Mouse (Mus musculus) megakaryocyte, adult 5-6 weeks (primary cell): ENCODE results near the gene Umad1. TPM values are rescaled to one million over a fixed set of nuclear protein-coding genes. Genes with fewer than 3 reads are reported as not detected.

ENCODE experiments used
- ATAC-seq: 2 replicates; pipeline ENCODE4 v1.8.0; 2016; ENCODE audit warnings: mild to moderate bottlenecking, inconsistent platforms; ENCODE audit not compliant: poor library complexity, severe bottlenecking
- total RNA-seq, 2 experiments: library from RNA; stranded (forward) in 1 of 2; stranded (reverse) in 1 of 2; fragments of 153-499, 151-499 nt in 1 of 2; fragments of 221-1000, 200-1000 nt in 1 of 2; gene quantifications; 2 replicates each; pipeline versions ENCODE4 v1.2.3 to v1.2.4; 2015 to 2017

Gene Umad1
- total RNA-seq (2015) = 27.2 and 28.5 TPM in 2 replicates
- 13.6 and 14.1 TPM in 2 replicates for total RNA-seq (2017)

DNA sequence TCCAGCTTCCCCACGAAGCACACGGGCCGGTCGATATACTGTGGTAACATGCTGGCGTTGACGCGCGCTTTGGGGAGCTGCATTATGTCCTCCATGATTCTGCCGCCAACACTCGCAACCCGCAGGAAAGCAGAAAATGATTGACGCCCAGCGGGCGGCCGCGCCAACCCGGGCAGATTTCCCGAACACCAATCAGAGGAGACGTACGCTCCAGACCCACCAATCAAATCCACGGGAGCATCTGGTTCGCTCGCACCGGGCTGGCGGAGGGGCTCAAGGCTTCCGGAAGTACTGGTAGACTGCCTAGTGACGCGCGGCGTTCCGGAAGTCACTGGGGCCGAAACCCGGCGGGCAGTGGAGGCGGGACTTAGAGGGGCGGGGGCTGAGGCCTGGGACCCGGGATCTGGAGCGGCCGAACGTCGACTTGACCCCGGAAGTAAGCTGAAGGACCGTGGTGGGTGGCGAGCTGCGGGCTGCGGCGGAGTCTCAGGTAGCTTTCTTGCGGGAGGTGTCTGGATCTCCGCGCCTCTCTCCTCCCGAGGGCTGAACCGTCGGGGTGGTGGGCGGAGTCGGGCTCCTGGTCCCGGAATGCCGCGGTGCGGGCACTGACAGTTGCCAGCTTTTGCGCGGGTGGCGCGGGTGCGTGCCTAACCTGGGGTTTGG lies at the start of gene Umad1, which contains the start of the genes Rpa3 and Gm45062:
Gene Umad1 (plus strand): TSS at position 285 of the 663 bp plus-strand sequence.
Gene Rpa3 (minus strand): TSS at position 170 of the 663 bp plus-strand sequence.
Gene Gm45062 (plus strand): TSS at position 447 of the 663 bp plus-strand sequence.
- ATAC-seq = peak; percentile 95

DNA sequence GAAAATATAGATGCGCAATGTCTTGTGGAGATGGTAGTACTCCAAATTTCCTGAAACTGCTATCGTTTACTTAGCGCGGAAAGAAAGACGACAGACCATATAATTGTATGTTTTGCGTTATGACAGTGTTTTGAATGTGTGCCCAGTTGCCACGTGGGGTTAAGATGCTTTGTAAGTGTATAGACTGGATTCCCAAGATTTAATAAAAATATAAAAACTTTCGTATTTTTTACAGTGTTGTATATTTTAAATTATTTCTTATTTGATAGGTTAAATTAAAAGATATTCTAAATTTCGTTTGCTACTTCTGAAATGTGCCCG lies 49.3 kb upstream of the Umad1 start:
- ATAC-seq = no peak

DNA sequence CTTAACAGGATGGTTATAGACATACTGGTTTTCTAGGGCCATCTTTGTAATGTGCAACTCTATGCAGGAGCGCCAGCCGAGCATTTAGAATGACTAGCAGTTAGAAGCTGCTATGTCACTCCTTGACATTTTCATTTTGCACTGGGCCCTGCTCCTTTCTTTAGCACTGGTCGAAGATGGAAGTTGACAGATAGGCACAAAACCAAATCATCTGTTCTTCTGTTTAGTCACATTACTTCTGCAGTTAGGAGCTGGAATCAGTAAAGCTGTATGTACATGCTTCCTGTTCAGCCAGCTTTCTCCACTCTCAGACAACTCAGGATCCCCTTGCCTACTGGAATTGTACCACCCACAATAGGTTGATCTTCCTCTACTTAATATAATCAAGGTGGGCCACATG lies 48.4 kb upstream of the Umad1 start:
- ATAC-seq = no peak

DNA sequence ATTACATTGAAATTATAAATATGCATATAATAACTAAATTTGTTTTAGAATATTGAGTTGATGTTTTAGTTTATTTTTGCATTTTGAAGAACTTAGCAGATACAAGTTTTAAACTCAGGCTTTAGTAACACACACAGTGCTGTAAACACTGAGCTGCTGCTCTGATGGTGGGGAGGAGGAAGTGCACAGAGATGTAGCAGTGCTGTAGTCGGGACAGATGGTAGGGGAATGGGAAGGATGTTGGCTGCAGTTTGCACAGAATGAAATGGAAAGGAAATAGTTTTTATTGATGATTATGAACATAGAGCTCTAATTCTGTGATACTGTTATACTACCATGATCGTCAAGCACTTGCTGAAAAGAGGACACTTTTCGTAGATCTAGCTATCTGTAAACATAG lies 32.1 kb upstream of the Umad1 start:
- ATAC-seq = no peak

DNA sequence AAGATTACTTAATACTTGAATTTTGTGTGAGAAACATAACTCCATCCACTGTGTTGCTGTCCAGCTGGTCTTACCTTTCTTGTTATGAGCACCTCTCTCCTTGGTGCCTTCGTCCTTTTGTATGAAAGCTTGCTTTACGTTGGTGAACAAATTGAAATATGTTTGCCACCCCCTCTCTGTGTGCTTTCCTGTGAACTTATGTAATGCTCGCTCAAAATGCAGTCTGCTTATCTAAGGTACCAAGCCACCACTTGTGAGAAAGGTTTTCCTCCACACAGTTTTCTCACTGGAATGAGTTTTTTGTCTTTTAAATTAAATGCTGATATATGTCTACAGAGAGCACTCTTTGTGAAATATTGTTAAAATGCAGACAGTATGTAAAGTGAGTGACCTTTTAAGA lies 30.5 kb upstream of the Umad1 start:
- no peak for ATAC-seq

DNA sequence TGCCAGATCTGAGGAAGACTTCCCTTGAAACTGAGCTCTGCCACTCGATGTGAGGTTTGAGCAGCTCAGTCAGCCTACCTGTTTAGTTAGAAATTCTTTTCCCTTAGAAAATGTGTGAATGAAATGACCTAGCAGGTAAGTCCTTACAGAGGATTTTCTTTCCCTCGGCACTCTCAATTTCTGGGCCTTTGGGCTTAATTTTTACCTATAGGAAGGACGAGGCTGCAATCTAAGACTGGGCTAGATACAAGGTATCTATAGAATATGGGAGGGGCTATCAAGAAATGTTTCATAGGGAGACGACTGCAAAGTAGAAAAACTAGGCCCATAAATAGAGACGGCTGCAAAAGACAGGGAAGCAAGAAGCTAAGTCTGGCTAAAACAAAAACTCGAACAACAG lies 772 bp upstream of the Umad1 start:
- ATAC-seq = no peak

DNA sequence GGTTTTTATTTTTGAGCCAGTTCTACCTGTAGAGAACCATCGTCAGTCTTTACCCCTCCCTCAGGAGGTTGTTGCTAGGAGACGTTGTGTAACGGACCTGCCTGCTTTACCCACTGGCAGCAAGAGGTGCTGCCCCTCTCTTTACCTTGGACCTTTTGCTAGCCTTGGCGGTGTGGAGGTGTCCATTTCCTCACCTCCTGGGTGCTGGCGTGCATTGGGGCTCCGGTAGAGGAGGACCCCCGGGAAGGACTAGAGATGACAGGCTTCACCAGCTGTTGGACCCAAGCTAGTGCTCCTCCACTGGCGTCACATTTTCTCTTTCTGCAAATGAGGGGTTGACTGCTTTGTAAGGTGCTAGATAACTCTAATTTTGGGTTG lies 568 bp downstream of the Umad1 start:
- ATAC-seq = peak; percentile 33; the same call in 1 of the 2 replicates

DNA sequence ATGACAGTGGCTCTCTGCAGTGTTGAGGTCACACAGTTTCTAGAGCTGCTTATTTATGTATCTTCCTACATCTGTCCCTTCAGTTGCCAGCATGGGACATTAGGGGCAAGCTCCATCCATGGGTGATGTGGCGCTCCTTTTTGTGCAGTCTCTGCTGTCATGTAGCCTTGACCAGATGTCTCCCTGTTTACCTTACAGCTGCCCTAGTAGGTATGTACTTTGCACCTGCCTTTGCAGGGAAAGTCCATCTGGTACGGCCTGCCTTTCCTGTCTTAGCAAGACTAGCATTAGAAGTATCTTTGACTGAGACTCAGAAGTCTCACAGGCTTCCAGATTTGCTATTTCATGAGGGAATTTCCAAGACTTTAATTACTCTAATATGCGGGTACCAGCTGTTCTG lies 12.0 kb downstream of the Umad1 start:
- ATAC-seq = no peak

DNA sequence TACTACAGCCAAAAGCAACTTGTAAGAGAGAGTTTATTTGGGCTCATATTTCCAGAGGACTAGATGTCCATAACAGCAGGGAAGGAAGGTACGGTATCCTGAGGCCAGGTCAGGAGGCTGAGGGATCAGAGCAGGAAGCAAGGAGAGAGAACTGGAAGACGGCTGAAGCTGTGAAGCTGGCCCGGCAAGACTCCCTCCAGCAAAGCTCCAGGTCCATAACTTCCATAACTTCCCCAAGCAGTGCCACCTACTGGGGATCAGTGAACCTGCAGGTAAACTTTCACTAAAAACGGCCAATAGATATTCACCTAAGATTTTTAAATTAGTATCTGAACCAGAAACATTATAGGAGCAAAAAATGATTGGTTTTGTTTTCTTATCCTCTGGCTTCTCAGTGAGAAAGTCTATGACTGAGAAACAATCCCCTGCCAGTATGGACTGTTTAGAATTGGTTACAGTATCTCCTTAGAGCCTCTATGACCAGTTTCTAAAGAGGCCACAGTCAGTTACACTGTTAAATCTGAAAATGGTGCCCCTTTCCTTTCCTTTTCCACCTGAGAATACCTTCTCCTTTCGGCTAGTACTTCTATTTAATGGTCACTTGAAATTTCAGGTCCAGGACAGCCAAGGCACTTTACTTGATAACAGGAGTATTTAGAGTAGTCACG lies 15.4 kb downstream of the Umad1 start:
- ATAC-seq = peak; percentile 87

DNA sequence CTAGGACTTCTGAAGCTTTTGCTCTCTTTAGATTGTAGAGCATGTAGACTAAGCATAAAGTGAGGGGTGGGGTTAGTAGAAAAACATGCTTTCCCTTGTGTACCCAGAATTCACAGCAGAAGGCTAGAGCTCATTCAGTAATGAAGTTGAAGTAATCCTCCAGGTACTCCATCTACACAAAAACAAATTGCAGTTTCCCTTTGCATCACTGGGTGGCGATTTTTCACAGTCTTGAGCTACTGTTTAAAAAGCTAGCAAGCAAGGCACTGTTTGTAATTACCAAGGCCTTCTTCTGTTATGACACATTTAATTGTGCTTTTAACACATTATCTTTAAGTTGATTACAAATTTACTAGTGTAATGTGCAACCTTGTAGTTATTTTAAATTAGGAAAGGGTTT lies 16.0 kb downstream of the Umad1 start:
- ATAC-seq = peak; percentile 43; the same call in 1 of the 2 replicates

DNA sequence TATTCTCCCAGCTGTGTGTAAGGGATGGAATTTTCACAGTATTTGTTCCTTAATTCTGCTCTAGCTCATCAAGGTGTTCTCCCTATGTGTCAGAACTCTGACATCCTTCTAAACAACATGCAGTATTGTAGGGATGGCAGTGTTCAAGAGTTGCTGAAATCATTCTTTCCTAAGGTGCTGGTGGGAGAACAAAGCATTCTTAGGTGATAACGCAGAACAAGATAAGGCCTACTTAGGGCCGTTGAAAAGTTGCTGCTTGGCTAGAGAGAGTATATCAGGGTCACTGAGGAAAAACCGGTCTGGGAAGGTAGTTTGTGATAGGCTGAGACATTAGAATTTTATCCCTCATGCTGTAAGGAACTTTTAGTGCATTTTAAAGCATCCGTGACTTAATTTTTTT lies 17.3 kb downstream of the Umad1 start:
- ATAC-seq = no peak

DNA sequence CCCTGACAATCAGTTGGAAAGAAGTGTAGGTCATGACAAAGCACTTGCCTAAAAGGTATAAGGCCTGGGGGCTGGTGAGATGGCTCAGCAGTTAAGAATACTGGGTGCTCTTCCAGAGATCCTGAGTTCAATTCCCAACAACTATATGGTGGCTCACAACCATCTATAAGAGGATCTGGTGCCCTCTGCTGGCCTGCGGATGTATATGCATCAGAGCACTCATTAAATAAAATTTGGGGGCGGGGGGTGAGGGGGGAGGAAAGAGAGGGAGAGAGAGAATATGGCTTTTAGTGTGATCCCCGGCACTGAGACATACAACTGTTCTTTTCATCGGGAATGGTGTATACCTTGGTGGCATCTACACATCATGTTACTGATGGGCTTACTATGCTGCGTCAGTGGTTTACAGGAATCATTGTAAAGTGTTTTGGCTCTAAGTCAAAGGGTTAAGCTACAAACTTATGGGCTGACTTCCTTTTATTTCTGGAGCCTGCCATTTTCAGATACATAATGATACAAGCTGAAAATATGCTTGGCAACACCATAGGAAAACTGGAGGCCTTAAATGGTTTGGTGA lies 19.4 kb downstream of the Umad1 start:
- ATAC-seq = peak; percentile 70

DNA sequence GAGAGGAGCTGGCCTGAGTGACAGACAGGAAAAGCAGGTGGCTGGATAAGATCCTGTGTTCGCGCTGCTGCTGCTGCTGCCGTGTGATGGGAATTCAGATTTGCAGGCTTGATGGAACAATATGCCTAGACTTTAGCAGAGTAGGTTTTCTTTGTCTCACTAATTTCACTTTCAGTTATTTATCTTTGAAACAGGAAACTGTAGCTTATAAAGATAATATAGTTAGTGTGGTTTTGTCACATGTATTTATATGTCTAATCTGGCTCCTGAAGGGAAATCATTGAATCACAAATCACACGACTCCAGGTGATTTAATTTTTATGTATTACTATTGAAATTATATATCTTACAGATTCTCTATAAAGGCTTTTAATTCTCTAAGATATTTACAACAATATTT lies 24.2 kb downstream of the Umad1 start:
- ATAC-seq = no peak

DNA sequence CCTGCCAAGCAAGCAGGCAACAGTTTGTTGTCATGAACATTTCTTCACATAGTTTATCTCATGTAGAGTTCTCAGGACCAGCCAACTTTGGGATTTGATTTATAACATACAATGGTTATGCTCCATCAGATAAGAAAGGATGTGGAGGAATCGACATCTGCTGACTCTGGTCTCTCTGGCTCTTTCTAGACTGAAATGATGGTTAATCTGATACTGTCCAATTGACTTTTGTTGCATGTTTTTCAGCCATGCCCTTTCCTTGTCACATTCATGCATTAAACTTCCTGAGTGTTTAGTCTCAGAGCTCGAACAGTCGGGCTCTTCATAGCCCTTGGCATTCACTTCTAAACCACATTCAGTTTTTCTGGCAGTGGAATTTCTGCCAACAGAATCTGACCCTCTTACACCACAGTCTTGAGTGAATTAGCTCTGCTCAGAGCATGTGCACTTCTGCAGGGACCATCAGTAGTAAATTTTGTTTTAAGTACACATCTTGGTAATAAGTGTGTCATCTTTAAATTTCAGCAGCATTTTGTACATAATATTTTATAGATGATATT lies 26.4 kb downstream of the Umad1 start:
- no peak for ATAC-seq

DNA sequence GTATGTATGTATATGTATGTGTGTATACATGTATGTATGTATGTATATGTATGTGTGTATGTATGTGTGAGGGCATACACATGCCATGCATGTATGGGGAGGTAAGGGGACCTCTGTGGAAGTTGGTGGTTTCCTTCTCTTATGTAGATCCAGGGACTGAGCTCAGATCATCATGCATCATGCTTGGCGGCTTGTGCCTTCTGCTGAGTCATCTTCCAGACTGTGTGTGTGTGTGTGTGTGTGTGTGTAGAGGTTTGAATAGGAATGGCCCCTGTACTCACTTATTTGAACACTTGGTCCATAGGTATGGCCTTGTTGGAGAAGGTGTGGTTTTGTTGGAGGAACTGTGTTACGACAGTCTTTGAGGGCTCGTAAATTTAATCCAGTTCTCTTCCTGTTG lies 27.1 kb downstream of the Umad1 start:
- no peak for ATAC-seq

DNA sequence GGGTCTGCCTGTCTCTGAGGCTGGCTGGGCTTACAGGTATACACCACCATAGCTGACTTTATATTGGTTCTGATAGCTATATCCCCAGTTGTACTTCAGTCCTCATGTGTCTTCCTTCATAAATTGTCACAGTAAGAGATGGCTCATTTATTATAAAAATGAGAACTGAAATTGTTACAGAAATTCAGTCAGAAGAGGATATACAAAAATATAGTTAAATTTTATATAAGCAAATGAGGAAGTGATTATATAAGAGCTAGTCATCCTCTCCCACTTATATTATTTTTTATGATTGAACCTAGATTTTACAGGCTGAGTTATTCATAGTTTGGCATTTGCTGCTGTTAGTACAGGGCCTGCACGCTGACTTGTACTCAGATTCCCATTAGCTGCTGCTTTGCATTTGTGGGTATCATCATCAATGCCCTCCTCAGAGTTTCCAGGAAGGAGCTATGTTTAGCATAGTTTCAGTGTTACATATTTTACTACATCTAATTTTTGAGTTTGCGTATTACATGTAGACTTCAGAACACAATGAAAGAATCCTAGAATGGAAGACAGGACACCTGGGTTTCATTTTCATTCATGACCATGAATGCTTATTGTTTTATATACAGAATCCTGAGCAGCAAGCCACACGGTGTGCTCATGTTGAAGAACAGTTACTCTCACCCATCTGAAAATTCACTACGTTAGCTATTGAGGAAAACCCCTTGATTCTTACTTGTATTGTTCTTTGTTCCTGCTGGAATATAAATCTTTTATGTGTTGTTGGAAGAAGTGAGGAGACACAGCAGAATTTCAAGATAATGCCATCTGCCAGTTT lies 29.9 kb downstream of the Umad1 start:
- peak; percentile 63 for ATAC-seq

DNA sequence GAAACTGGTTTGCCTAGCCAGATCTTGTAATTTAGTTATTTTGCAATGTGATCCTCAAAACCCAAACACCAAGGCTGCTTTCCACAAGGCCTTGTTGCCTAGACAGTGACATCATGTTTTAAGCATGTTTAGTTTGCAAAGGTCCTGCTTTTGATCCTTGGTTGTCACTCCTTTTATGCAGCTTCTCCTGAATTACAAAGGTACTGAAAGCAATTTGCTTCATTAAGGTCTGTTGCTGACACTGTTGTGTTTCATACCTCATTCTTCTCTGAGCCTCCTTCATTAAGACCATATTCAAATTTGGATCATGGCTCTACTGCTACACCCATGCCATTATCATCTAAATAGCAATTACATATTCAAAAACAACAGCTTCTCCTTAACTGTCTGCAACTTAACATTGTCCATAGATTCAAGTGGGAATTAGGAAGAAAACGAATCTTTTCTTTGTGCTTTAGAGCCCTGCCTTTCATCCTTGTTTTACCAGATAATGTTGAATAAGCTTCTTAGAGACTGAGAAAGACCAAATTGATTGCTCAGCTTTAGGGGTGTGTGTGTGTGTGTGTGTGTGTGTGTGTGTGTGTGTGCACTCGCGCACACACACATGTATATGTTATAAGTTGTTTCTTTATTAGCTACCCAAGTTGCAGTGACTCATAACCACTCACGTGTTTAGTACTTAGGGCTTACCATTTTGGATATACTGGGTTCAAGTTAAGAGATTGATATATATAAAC lies 35.1 kb downstream of the Umad1 start:
- ATAC-seq = no peak

DNA sequence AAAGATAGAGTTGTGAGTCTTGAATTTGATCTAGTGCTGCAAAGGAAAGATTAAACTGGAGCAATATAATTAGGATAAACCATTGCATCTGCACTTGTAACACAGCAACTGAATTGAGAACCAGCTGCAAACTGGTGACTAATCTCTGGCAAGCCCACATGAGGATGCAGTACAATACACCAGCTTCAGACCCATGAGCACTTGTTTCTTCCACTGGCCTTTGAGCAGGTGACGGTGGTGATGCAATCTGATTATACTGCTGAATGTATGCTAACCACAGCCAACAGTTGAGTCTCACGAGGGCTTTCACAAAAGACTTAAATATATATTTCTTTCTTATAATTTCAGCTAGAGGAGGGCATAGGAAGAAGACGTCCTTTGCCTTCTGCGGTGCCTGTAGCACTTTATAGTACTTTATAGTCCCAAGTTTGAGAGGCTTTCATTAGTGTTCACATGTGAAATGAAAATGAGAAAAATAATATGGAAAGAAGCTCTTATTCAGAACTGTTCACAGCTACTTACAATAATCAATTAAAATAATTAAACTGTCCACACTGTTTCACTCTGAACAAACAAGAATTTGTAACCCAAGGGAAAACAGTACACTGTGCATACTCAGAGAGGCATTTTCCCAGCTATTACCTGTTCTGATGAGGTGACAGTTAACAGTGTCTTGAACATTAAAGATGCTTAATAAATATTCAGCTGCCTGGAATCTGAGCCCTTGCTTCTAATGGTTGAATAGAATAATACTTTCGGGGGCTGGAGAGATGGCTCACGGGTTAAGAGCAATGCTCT lies 40.2 kb downstream of the Umad1 start:
- no peak for ATAC-seq
